Mouse (Mus musculus): ENCODE results near the gene Pcare.

DNA sequence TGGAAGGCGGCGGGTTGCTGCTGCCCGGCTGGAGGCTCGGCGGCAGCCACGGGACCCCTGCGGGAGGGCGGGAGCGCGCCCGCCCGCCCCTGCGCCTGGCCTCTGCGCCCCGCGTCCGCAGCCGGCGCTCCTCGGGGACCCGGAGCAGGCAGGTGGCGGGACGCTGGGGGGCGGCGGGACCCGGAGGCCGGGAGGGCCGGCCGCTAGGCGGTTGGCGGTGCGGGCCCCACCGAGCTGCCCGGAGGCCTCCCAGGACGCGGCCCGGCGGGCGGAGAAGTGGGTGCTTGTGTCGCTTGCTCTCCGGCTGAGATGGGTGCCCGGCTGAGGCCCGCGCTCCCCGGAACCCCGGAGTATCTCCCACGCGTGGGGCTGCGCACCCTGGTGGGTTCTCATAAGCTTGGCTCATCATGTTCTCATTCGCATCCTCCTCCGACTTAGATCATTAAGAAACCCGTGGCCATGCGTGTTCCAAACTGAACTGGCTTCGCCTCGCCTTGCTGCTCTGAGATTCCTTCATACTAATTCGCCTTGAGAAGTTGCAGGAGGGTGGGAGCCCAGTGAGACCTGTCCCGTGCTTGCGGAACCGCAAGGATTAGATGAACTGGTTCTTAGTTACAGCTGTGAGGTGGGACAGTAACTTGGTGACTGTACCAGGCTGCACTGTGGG, 30.1 kb upstream of the Pcare start:
- TF ChIP-seq POLR2A (IDR thresholded peaks at IDR 0.05; ENCODE audit: low read depth, low read length) (no peak), CTCF (IDR thresholded peaks at IDR 0.05; ENCODE audit: extremely low read depth, insufficient read depth, insufficient read length, insufficient replicate concordance) (no peak)

All from spleen, adult 2 months (tissue).